ENCODE assay signal across 8 mouse cellular contexts in the genomic region with DNA sequence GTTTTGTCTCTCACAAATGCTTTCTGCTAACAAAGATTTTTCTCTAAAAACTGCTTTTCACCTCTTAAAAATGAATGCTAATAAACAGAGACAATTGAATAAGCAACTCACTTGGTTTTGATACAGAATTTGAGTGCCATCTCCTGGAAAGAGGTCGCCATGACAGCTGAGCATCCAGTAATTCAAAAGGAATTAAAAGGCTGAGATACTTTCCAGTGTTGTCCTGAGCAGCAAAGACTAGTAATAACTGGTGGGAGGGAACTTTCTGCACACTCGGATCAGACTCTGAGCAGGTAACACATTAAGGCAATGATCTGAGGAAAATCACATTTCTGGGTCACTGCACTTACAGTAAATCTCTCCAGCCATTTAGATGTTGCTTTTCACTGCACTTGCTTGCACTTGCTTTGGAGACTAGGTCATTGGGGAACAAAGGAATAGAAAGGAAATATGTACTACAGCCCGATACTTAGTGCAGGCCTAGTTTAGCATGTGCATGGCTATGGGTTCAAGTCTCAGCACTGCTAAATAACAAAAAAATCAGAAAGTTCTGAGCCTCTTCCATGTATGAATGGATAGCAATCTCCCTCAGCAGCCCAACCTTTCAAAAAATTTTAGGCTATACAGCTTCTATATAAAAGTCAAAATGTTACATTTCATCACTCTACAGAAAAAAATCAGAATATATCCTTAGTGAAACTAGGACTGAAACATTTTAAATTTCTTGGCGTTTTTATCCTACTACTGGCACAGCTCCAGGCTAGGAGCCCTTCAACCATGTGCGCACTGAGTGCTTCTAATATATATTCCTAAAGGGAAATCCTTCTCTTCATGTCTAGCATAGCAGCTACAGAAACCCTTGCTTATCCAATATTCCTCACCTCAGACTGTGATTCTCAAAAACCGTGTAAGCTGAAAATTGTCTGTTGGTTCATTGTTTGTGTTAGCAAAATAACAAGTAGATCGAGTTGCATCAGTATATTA.
DNase-seq lines count a peak whose midpoint lies in the region; ATAC-seq and TF ChIP-seq lines count a peak whose summit lies in the region.

No protein-coding gene starts in this region.

- H3K4me2 ChIP-seq in heart, postnatal 0 days (ENCODE audit: low read depth, low read length): no peak overlapping the region
- no peak overlapping the region for H3K4me2 ChIP-seq in heart, embryonic 12.5 days
- no peak overlapping the region for H3K4me2 ChIP-seq in hindbrain, embryonic 14.5 days (replicated peaks)
- H3K4me2 ChIP-seq in liver, embryonic 11.5 days: no peak overlapping the region

- ATAC-seq in heart, postnatal 0 days (ENCODE audit: insufficient read depth, low read depth): no peak
- ATAC-seq in heart, embryonic 12.5 days (ENCODE audit: insufficient number of reproducible peaks, low FRiP score): no peak
- ATAC-seq in hindbrain, embryonic 14.5 days (ENCODE audit: low FRiP score): peak; percentile 62; the same call in 1 of the 2 replicates
- ATAC-seq in liver, embryonic 11.5 days (replicated peaks; ENCODE audit: low FRiP score): no peak

- WGBS in heart, postnatal 0 days: 40% methylated on average over 7 of the region's 7 CpGs
- WGBS in heart, embryonic 12.5 days: 56% methylated on average over 7 of the region's 7 CpGs
- WGBS in hindbrain, embryonic 14.5 days: 51% methylated on average over 7 of the region's 7 CpGs
- 58% methylated on average over 7 of the region's 7 CpGs for WGBS in liver, embryonic 11.5 days

- no peak overlapping the region for H3K4me3 ChIP-seq in heart, postnatal 0 days (ENCODE audit: low read depth, low read length)
- H3K4me3 ChIP-seq in heart, embryonic 12.5 days: no peak overlapping the region
- H3K4me3 ChIP-seq in hindbrain, embryonic 14.5 days (replicated peaks; ENCODE audit: low read length): no peak overlapping the region
- H3K4me3 ChIP-seq in liver, embryonic 11.5 days (ENCODE audit: low read depth, low read length): no peak overlapping the region

- TF ChIP-seq EP300 in heart, postnatal 0 days (IDR thresholded peaks at IDR 0.05; ENCODE audit: low read depth): no peak

- H3K36me3 ChIP-seq in heart, postnatal 0 days (replicated peaks; ENCODE audit: control insufficient read depth, insufficient read depth, low read length): no peaks in the 10 kb centered on the region
- no peaks in the 10 kb centered on the region for H3K36me3 ChIP-seq in heart, embryonic 12.5 days
- H3K36me3 ChIP-seq in hindbrain, embryonic 14.5 days (replicated peaks; ENCODE audit: control insufficient read depth, insufficient read depth): no peaks in the 10 kb centered on the region
- H3K36me3 ChIP-seq in liver, embryonic 11.5 days (ENCODE audit: control insufficient read depth, insufficient read depth, low read length): no peaks in the 10 kb centered on the region

- H3K9ac ChIP-seq in heart, postnatal 0 days (replicated peaks; ENCODE audit: low read depth, low read length): no peak overlapping the region
- no peak overlapping the region for H3K9ac ChIP-seq in heart, embryonic 12.5 days
- 0 out of 2 replicates have a peak overlapping the region, but pooled peaks have one; percentile 24 for H3K9ac ChIP-seq in hindbrain, embryonic 14.5 days
- H3K9ac ChIP-seq in liver, embryonic 11.5 days (ENCODE audit: low read depth, low read length): no peak overlapping the region

- peak; percentile 32 for TF ChIP-seq CTCF in heart, postnatal 0 days (IDR thresholded peaks at IDR 0.05; ENCODE audit: low read depth)

- H3K9me3 ChIP-seq in heart, postnatal 0 days (replicated peaks; ENCODE audit: control insufficient read depth, low read length): no peaks in the 10 kb centered on the region
- H3K9me3 ChIP-seq in heart, embryonic 12.5 days (replicated peaks): no peaks in the 10 kb centered on the region
- H3K9me3 ChIP-seq in hindbrain, embryonic 14.5 days (ENCODE audit: control insufficient read depth, low read length): no peaks in the 10 kb centered on the region
- no peaks in the 10 kb centered on the region for H3K9me3 ChIP-seq in liver, embryonic 11.5 days (ENCODE audit: control insufficient read depth, low read length)

- no peak for DNase-seq in heart, postnatal 0 days (ENCODE audit: low spot score)
- peak; percentile 10 to 37 for DNase-seq in cerebellum, postnatal 36 days
- DNase-seq in hindbrain, embryonic 14.5 days (ENCODE audit: low spot score): peak; percentile 87
- DNase-seq in left cerebral cortex, adult 11 months (ENCODE audit: low spot score): peak; percentile 25
- peak; percentile 8 for DNase-seq in retina, postnatal 7 days (ENCODE audit: low read depth, low spot score)
- no peak for DNase-seq in thymus, postnatal 10 days (ENCODE audit: low spot score in 2 of 2)
- no peak for DNase-seq in liver, embryonic 11.5 days (ENCODE audit: low spot score)

- H3K27me3 ChIP-seq in heart, postnatal 0 days (ENCODE audit: control insufficient read depth, insufficient read depth, low read length): no peaks in the 10 kb centered on the region
- no peaks in the 10 kb centered on the region for H3K27me3 ChIP-seq in heart, embryonic 12.5 days (replicated peaks)
- no peaks in the 10 kb centered on the region for H3K27me3 ChIP-seq in hindbrain, embryonic 14.5 days (ENCODE audit: control insufficient read depth, insufficient read depth, low read length)
- no peaks in the 10 kb centered on the region for H3K27me3 ChIP-seq in liver, embryonic 11.5 days (replicated peaks; ENCODE audit: control insufficient read depth, insufficient read depth, low read length)

- H3K27ac ChIP-seq in heart, postnatal 0 days (ENCODE audit: low read depth): no peak overlapping the region
- no peak overlapping the region for H3K27ac ChIP-seq in heart, embryonic 12.5 days (ENCODE audit: poor library complexity, severe bottlenecking)
- H3K27ac ChIP-seq in hindbrain, embryonic 14.5 days: peak overlapping the region; percentile 91
- no peak overlapping the region for H3K27ac ChIP-seq in liver, embryonic 11.5 days (ENCODE audit: low read depth, low read length)

- H3K4me1 ChIP-seq in heart, postnatal 0 days (ENCODE audit: control insufficient read depth, insufficient read depth): no peaks in the 10 kb centered on the region
- H3K4me1 ChIP-seq in heart, embryonic 12.5 days (replicated peaks): no peaks in the 10 kb centered on the region
- H3K4me1 ChIP-seq in hindbrain, embryonic 14.5 days (replicated peaks; ENCODE audit: control insufficient read depth, insufficient read depth, low read length): peaks cover 10% of the 10 kb centered on the region
- no peaks in the 10 kb centered on the region for H3K4me1 ChIP-seq in liver, embryonic 11.5 days (replicated peaks; ENCODE audit: control insufficient read depth, insufficient read depth, low read length)

Comparison
In these comparisons a context has a peak if more than half of its experiments do, and no peak if none do; other contexts are left out.
1. DNase-seq: peak in cerebellum, postnatal 36 days (2 of 2), hindbrain, embryonic 14.5 days (single experiment), left cerebral cortex, adult 11 months (single experiment) and retina, postnatal 7 days (single experiment); none in heart, postnatal 0 days (single experiment), thymus, postnatal 10 days (0 of 2) and liver, embryonic 11.5 days (single experiment).